Mouse (Mus musculus): ENCODE results near the gene Dpep3. TPM values are rescaled to one million over a fixed set of nuclear protein-coding genes. Genes with fewer than 3 reads are reported as not detected.

Gene Dpep3
- total and polyA plus RNA-seq, 3 experiments = 0.05 TPM; not detected in 2

- peaks cover 18% of the 10 kb centered on the region for H3K27me3 ChIP-seq (ENCODE audit: insufficient read depth, low read length)
- peaks cover 7% of the 10 kb centered on the region; the same call in 1 of the 2 replicates for H3K4me1 ChIP-seq (ENCODE audit: insufficient read depth, low read depth, low read length)
- no peak for DNase-seq (ENCODE audit: low spot score)
- TF ChIP-seq POLR2AphosphoS5 (IDR thresholded peaks at IDR 0.05; ENCODE audit: insufficient replicate concordance, low read depth, low read length) = no peak
- ATAC-seq (ENCODE audit: extremely low read depth, insufficient number of reproducible peaks, low FRiP score, poor library complexity, severe bottlenecking) = no peak
- no peaks in the 10 kb centered on the region for H3K36me3 ChIP-seq (replicated peaks)
- H3K4me3 ChIP-seq (ENCODE audit: low read depth, low read length) = no peak overlapping the region
- H3K9me3 ChIP-seq (replicated peaks) = no peaks in the 10 kb centered on the region
These were observed 22.7 kb upstream of the Dpep3 start for GRCm38 (mm10) chr8:106001908-106002307.

- no peaks in the 10 kb centered on the region for H3K36me3 ChIP-seq (replicated peaks)
- DNase-seq (ENCODE audit: low spot score) = no peak
- no peak overlapping the region for H3K4me3 ChIP-seq (ENCODE audit: low read depth, low read length)
- H3K9me3 ChIP-seq (replicated peaks) = no peaks in the 10 kb centered on the region
- peaks cover 31% of the 10 kb centered on the region for H3K27me3 ChIP-seq (ENCODE audit: insufficient read depth, low read length)
- peaks cover 7% of the 10 kb centered on the region for H3K4me1 ChIP-seq (ENCODE audit: insufficient read depth, low read depth, low read length)
- TF ChIP-seq GATA1 (IDR thresholded peaks at IDR 0.05; ENCODE audit: borderline replicate concordance, low read length) = no peak
- no peak for TF ChIP-seq GATA2 (IDR thresholded peaks at IDR 0.05; ENCODE audit: borderline replicate concordance, low read depth, low read length)
- TF ChIP-seq POLR2AphosphoS5 (IDR thresholded peaks at IDR 0.05; ENCODE audit: insufficient replicate concordance, low read depth, low read length) = no peak
- no peak for TF ChIP-seq TAL1 (conservative IDR thresholded peaks at IDR 0.05; ENCODE audit: low read depth, low read length)
- TF ChIP-seq CTCF (IDR thresholded peaks at IDR 0.05; ENCODE audit: low read depth, low read length) = no peak
- ATAC-seq (ENCODE audit: extremely low read depth, insufficient number of reproducible peaks, low FRiP score, poor library complexity, severe bottlenecking) = no peak
These were observed 19.7 kb upstream of the Dpep3 start for GRCm38 (mm10) chr8:105998971-105999370.

GRCm38 (mm10) chr8:105996359-105996758 is 17.1 kb upstream of the Dpep3 start:
- DNase-seq (ENCODE audit: low spot score) (no peak), ATAC-seq (ENCODE audit: extremely low read depth, insufficient number of reproducible peaks, low FRiP score, poor library complexity, severe bottlenecking) (no peak; the same call in 1 of the 2 replicates)
- Histone ChIP-seq H3K36me3 (replicated peaks) (no peaks in the 10 kb centered on the region), H3K4me1 (ENCODE audit: insufficient read depth, low read depth, low read length) (peaks cover 14% of the 10 kb centered on the region), H3K9me3 (replicated peaks) (no peaks in the 10 kb centered on the region), H3K27me3 (ENCODE audit: insufficient read depth, low read length) (peaks cover 26% of the 10 kb centered on the region), H3K4me3 (ENCODE audit: low read depth, low read length) (no peak overlapping the region)
- no peak for TF ChIP-seq TAL1 (conservative IDR thresholded peaks at IDR 0.05; ENCODE audit: low read depth, low read length)
- TF ChIP-seq CTCF (IDR thresholded peaks at IDR 0.05; ENCODE audit: low read depth, low read length) = no peak
- no peak for TF ChIP-seq GATA2 (IDR thresholded peaks at IDR 0.05; ENCODE audit: borderline replicate concordance, low read depth, low read length)
- TF ChIP-seq POLR2AphosphoS5 (IDR thresholded peaks at IDR 0.05; ENCODE audit: insufficient replicate concordance, low read depth, low read length) = no peak
- TF ChIP-seq GATA1 (IDR thresholded peaks at IDR 0.05; ENCODE audit: borderline replicate concordance, low read length) = no peak

- H3K9me3 ChIP-seq (replicated peaks) = no peaks in the 10 kb centered on the region
- no peaks in the 10 kb centered on the region for H3K36me3 ChIP-seq (replicated peaks)
- H3K27me3 ChIP-seq (ENCODE audit: insufficient read depth, low read length) = peaks cover 36% of the 10 kb centered on the region
- H3K4me3 ChIP-seq (ENCODE audit: low read depth, low read length) = no peak overlapping the region
- peaks cover 20% of the 10 kb centered on the region for H3K4me1 ChIP-seq (ENCODE audit: insufficient read depth, low read depth, low read length)
- no peak for ATAC-seq (ENCODE audit: extremely low read depth, insufficient number of reproducible peaks, low FRiP score, poor library complexity, severe bottlenecking)
- TF ChIP-seq TAL1 (conservative IDR thresholded peaks at IDR 0.05; ENCODE audit: low read depth, low read length) (no peak), CTCF (IDR thresholded peaks at IDR 0.05; ENCODE audit: low read depth, low read length) (no peak), GATA1 (IDR thresholded peaks at IDR 0.05; ENCODE audit: borderline replicate concordance, low read length) (no peak), GATA2 (IDR thresholded peaks at IDR 0.05; ENCODE audit: borderline replicate concordance, low read depth, low read length) (no peak), POLR2AphosphoS5 (IDR thresholded peaks at IDR 0.05; ENCODE audit: insufficient replicate concordance, low read depth, low read length) (no peak)
- no peak for DNase-seq (ENCODE audit: low spot score)
These were observed 14.0 kb upstream of the Dpep3 start for GRCm38 (mm10) chr8:105993226-105993625.

- no peak for ATAC-seq (ENCODE audit: extremely low read depth, insufficient number of reproducible peaks, low FRiP score, poor library complexity, severe bottlenecking)
- Histone ChIP-seq H3K27me3 (ENCODE audit: insufficient read depth, low read length) (peaks cover 39% of the 10 kb centered on the region), H3K36me3 (replicated peaks) (no peaks in the 10 kb centered on the region), H3K9me3 (replicated peaks) (no peaks in the 10 kb centered on the region), H3K4me1 (ENCODE audit: insufficient read depth, low read depth, low read length) (peaks cover 19% of the 10 kb centered on the region), H3K4me3 (ENCODE audit: low read depth, low read length) (no peak overlapping the region)
- no peak for DNase-seq (ENCODE audit: low spot score)
- TF ChIP-seq POLR2AphosphoS5 (IDR thresholded peaks at IDR 0.05; ENCODE audit: insufficient replicate concordance, low read depth, low read length) = no peak
- no peak for TF ChIP-seq CTCF (IDR thresholded peaks at IDR 0.05; ENCODE audit: low read depth, low read length)
- no peak for TF ChIP-seq GATA2 (IDR thresholded peaks at IDR 0.05; ENCODE audit: borderline replicate concordance, low read depth, low read length)
- TF ChIP-seq GATA1 (IDR thresholded peaks at IDR 0.05; ENCODE audit: borderline replicate concordance, low read length) = no peak
These were observed 13.3 kb upstream of the Dpep3 start for GRCm38 (mm10) chr8:105992499-105992898.

GRCm38 (mm10) chr8:105991546-105991945 is 12.3 kb upstream of the Dpep3 start:
- peaks cover 35% of the 10 kb centered on the region for H3K27me3 ChIP-seq (ENCODE audit: insufficient read depth, low read length)
- H3K4me1 ChIP-seq (ENCODE audit: insufficient read depth, low read depth, low read length) = peaks cover 19% of the 10 kb centered on the region
- H3K9me3 ChIP-seq (replicated peaks) = no peaks in the 10 kb centered on the region
- H3K4me3 ChIP-seq (ENCODE audit: low read depth, low read length) = no peak overlapping the region
- H3K36me3 ChIP-seq (replicated peaks) = no peaks in the 10 kb centered on the region
- no peak for TF ChIP-seq GATA1 (IDR thresholded peaks at IDR 0.05; ENCODE audit: borderline replicate concordance, low read length)
- TF ChIP-seq CTCF (IDR thresholded peaks at IDR 0.05; ENCODE audit: low read depth, low read length) = no peak
- TF ChIP-seq TAL1 (conservative IDR thresholded peaks at IDR 0.05; ENCODE audit: low read depth, low read length) = no peak
- TF ChIP-seq POLR2AphosphoS5 (IDR thresholded peaks at IDR 0.05; ENCODE audit: insufficient replicate concordance, low read depth, low read length) = no peak
- no peak for TF ChIP-seq GATA2 (IDR thresholded peaks at IDR 0.05; ENCODE audit: borderline replicate concordance, low read depth, low read length)
- DNase-seq (ENCODE audit: low spot score) (no peak), ATAC-seq (ENCODE audit: extremely low read depth, insufficient number of reproducible peaks, low FRiP score, poor library complexity, severe bottlenecking) (no peak)

Measured in G1E (cell line).